Mouse (Mus musculus): Measurements from ENCODE around the gene Homez.

Gene Homez

DNA sequence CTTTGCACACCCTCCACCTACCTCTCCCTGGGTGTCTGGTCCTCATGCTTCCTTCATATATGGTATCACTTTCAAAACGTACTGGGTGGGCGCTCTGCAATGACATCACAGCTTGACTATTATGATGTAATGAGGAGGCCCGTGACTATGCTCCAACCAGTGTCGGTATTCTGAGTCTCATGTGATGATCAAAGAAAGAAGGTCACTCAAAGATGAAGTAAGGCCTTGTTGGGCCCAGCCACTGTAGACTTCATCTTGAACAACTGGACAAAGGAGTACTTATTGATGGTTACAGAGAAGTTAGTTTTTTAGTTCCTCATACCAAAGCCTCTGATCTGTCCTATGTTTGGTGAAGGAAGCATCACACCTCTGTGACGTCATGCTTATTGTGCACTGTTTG is at the start of gene Homez:
TSS of gene Homez (minus strand) at position 101 of the 400 bp plus-strand sequence.
- no peak for DNase-seq

GRCm38 (mm10) chr14:54920076-54920685 is 49.4 kb upstream of the Homez start:
- no peak for DNase-seq

GRCm38 (mm10) chr14:54913343-54913742 is 42.6 kb upstream of the Homez start:
- DNase-seq: no peak

DNA sequence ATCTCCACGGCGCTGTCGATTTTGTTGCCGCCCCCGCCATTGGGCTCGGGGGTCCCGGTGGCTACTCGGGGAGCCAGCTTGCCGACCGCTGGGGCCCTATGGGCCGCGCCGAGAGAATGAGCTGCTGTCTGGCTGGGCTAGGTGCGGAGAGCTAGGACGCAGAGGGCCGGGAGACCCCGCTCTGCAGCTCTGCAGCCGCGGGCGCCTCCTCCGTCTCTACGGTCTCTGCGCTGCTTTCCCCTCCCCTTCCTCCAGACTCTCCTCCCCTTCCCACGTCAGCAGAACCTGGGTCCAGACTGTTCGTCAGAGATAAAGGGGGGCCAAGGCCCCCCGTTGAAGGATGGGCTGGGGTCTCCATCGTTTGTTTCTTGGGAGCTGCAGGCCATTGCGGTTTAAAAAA is 42.1 kb upstream of the Homez start, which contains the start of gene Slc22a17:
TSS of gene Slc22a17 (minus strand) at position 247 of the 400 bp plus-strand sequence.
- DNase-seq: peak; percentile 35 to 53

DNA sequence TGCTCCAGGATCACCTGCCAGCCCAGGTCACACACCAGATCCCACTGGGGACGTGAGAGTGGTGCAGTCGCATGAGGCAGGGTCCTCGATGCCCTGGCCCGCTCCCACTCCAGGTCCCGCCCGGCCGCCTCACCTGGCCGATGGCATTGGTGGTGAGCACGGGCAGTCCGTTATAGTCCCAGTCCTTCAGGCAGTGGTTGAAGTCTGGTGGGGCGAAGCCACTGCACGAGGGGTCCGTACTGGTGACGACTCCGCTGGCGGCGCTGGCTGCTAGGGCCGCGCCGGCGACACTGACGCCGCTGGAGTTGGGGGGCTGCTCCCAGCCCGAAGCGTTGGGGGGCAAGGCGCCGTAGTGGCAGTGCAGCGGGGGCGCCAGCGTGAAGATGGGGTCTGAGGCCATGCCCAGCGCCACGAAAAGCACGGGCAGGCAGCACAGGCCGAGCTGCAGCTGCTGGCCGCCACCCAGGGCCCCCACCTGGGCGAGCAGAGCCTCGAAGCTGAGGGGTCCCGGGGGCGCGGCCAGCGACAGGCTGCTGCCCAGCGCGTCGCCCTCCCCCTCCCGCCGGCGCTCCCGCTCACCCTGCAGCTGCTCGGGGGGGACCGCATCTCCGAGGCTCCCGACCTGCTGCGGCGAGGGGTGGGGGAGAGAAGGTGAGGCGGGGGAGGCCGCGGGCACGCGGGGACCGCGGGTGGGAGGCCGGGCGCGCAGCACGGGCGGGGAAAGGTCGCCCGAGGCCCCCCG is 41.5 kb upstream of the Homez start:
- DNase-seq: no peak

- no peak for DNase-seq
Observed at GRCm38 (mm10) chr14:54908682-54909081, 37.9 kb upstream of the Homez start.

DNA sequence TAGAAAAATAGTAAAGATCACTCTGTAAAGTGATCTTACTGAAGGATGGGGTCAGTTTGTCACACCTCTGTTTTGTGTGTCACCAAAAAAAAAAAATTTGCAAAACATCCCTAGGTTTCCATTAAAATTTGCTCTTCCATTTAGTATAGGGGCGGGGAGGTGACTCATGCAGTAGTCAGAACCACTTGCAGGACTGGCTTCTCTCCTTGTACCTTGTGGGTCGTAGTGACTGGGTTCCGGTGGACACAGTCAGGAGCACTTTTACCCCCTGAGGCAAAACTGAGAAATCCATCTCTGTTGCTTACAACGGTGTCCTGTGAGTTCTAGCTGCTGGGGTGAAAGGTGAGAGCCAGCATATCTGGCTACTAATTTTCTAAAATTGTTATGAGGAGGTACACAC is 32.9 kb upstream of the Homez start:
- DNase-seq: no peak

DNA sequence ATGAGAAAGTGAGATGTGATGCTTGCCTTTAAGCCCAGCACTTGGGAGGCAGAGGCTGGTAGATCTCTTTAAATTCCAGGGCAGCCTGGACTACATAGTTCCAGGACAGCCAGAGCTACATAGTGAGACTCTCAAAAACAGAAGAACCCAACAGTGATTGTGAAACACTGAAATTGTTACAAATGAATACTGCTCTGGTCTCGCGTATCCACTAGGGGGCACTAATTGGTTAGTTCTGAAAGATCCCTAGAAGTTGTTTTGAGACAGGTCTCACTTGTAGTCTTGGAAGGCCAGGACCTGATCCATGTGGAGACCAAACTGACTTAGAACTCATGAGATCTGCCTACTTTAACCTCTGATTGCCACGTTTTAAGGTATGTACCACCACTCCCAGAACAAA is 29.6 kb upstream of the Homez start:
- peak in 1 of 2 experiments; percentile 42 for DNase-seq

DNA sequence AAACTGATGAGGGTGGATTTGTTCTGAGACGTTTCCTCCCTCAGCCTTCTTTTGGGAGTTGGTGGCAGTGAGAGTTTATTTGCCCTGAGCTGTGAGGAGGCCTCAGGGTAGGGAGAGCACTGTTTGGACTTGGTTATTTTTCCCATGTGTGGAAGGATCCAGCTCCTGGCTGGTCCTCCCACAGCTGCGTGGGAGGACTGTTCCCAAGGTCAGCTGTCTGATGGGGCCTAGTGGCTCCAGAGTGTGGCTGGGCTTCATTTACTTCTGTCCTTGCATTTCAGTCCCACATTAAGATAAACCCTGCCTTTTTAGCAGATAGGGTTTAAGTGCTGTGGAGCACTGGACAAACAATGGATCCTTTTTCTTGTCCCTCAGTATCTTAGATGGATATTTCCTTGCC is 26.7 kb upstream of the Homez start:
- no peak for DNase-seq

DNA sequence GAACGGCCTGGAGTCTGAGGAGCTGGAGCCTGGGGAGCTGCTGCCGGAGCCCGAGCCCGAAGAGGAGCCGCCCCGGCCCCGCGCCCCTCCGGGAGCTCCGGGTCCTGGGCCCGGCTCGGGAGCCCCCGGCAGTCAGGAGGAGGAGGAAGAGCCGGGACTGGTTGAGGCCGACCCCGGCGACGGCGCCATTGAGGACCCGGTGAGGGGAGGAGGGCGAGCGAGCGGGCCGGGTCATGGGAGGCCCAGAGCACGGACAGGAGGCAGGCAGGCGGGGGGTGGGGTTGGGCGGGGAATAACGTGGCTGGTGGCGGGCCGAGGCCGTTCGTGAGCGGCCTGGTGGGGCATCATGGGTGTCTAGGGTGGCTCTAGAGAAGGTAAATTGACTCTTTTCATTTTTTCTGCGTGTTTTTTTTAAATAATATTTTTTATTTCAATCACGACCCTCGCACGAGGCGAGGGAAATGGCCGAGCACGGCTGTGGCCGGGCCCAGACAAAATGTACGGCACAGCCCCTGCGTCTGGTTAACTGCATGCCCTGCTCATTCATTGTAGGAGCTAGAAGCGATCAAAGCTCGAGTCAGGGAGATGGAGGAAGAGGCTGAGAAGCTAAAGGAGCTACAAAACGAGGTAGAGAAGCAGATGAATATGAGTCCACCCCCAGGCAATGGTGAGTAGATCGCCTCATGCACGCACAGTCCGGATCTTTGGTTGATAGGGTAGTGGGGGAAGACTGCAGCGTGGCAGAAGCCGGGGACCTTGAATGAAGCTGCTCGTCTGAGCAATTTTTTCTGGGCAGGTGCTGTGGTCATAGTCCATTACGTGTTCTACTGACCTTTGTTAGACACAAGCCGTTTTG is 23.8 kb upstream of the Homez start:
- peak in 1 of 2 experiments; percentile 60 for DNase-seq

DNA sequence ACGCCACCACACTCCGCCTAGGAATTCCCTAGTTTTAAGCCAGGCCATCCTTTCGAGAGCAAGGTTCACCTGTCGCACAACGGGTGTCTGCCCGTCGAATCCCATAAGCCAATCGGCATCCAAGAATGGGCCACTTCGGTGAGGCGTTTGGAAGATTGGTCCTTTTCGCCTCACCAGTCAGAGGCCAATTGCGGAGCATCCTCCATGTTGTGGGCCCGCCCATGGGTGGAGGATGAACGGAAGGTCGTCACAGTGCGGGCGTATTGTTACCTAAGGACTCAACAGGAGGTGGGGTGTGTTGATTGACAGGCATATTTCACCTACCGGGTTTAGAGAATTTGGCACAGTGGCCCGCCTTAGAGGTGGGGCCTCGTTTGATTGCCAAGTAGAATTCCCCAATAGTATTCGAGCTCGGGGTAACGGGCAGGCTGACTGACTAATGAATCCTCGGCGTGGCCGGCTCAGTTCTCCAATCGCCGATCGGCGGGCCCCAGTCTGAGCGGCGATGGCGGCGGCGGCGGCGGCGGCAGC is 23.0 kb upstream of the Homez start:
- DNase-seq: peak; percentile 93 to 94

- no peak for DNase-seq
Observed at GRCm38 (mm10) chr14:54892200-54892599, 21.4 kb upstream of the Homez start, which contains the start of gene Pabpn1. Gene Pabpn1 (plus strand): TSS chr14:54892500.

- DNase-seq: no peak
Observed at GRCm38 (mm10) chr14:54885309-54885708, 14.5 kb upstream of the Homez start.

GRCm38 (mm10) chr14:54884022-54884712 is 13.4 kb upstream of the Homez start:
- no peak for DNase-seq

GRCm38 (mm10) chr14:54883154-54884021 is 12.6 kb upstream of the Homez start, which contains the start of the genes Bcl2l2 and Gm20521:
Gene Bcl2l2 (plus strand): TSS chr14:54883377.
Gene Gm20521 (plus strand): TSS chr14:54883441.
- DNase-seq: peak in 1 of 2 experiments; percentile 43

DNA sequence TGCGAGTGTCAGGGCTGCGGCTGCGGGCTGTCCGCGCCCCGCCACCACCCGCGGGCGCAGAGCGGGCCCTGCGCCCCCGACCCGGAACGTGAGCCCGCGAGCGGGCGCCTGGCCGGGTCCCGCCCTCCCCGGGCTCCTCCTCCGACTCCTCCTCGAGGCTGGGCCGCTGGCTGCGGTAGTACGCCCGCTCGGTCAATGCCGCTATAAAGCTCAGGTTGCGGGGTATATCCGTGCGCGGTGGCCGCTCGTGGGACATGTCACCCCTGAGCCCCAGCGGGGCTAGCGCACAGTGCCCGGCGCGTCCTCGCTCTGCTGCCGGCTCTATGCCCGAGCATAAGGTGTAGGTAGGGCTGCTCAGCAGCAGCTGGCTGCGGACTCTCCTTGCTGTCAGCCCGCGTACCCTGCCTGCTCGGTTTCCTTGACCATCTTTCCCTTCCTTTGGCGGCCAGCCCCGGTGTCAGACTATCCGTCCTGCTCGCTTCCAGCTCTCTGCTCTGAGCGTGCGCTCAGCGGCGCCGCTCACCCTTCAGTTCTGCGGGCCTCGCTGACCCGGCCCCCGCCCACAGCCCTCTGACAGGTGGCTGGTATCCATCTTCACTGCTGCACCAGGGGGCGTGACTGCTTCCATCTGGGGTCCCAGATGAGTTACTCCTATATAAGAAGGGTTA is 6.4 kb upstream of the Homez start, which contains the start of gene Ppp1r3e:
TSS of gene Ppp1r3e (minus strand) at position 503 of the 668 bp plus-strand sequence.
- peak in 1 of 2 experiments; percentile 66 for DNase-seq

GRCm38 (mm10) chr14:54876539-54877047 is 5.8 kb upstream of the Homez start:
- DNase-seq: peak; percentile 70 to 73

DNA sequence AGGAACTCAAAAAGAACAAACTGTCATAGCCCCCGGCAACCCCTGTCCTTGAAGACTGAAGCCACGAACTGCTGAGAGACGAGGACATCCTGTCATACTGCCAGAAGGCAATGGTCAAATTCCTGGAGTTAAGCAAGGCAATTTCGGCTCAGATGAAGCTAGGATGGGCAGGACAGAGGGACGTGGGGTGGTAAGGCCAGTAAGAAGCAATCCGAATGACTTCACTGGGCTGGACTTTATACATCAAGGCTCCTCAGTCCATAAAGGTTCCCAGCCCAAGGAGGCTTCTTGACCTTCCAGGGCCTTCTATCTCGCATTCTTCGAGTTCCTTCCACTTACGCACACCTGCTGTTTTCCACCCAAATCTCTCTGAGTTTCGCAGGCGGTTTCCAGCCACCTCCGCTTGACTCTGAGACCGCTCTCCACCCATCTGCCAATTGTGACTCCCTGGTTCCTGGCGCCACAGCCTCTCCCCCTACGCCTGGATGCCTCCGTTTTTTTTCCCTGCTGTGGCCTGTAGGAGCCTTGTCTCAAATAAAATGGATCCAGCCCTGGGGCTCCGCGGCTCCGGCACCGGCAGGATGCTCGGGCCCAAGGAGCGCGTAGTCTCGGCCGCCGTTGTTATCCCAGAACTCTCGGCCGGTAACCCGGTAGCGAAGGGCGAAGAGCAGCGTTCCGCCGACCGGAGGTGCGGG is 5.2 kb upstream of the Homez start:
- no peak for DNase-seq

DNA sequence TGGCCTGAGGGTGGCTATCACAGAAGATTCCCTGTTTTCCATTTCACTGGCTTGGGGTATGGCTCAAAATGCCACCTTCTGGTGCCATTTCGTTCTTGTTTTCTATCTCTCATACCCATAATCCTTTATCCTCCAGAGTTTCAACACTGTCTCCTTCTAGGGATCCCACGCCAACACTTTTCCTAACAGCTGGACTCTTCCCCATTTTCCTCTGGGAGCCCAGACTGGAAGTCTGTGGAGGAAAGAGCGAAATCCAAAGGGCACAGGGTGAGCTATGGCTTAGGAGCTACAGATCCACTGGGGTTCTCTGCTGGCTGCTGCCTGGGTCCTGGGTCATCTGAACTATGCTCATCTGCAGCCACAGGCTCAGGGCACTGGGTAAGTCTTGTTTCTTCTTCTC is 3.4 kb upstream of the Homez start:
- DNase-seq: no peak

GRCm38 (mm10) chr14:54868026-54868425 is 2.7 kb downstream of the Homez start:
- no peak for DNase-seq
